Mouse (Mus musculus) megakaryocyte-erythroid progenitor cell, adult 5-6 weeks (primary cell): Measurements from ENCODE around the gene Ptprm. TPM values are rescaled to one million over a fixed set of nuclear protein-coding genes. Genes with fewer than 3 reads are reported as not detected.

Experiments
- ATAC-seq: replicated peaks from 2 replicates; pipeline ENCODE4 v1.8.0; 2016; ENCODE audit warnings: mild to moderate bottlenecking, inconsistent platforms; ENCODE audit not compliant: severe bottlenecking, poor library complexity, low FRiP score, low TSS enrichment
- total RNA-seq, 2 experiments: library from RNA; stranded (forward) in 1 of 2; stranded (reverse) in 1 of 2; fragments of 200-1000, 215-1000 nt in 1 of 2; fragments of >200 nt in 1 of 2; fragmentation: Nextera tagmentation in 1 of 2; gene quantifications; 2 replicates each; pipeline ENCODE4 v1.2.3; 2014 to 2017

The Ptprm gene
- total RNA-seq, 2 experiments from 2014 or later: not detected

- ATAC-seq: no peak
These were observed 241.6 kb downstream of the Ptprm start for GRCm38 (mm10) chr17:67112679-67113078.

GRCm38 (mm10) chr17:67106176-67106575 is 248.1 kb downstream of the Ptprm start:
- ATAC-seq: no peak

GRCm38 (mm10) chr17:67102051-67102450 is 252.2 kb downstream of the Ptprm start:
- ATAC-seq: no peak

GRCm38 (mm10) chr17:67090997-67091396 is 263.3 kb downstream of the Ptprm start:
- no peak for ATAC-seq

GRCm38 (mm10) chr17:67090153-67090552 is 264.1 kb downstream of the Ptprm start:
- ATAC-seq: no peak

- ATAC-seq: no peak
These were observed 264.6 kb downstream of the Ptprm start for GRCm38 (mm10) chr17:67089611-67090010.

- no peak for ATAC-seq
These were observed 266.7 kb downstream of the Ptprm start for GRCm38 (mm10) chr17:67087585-67087984.

- ATAC-seq: no peak
These were observed 267.4 kb downstream of the Ptprm start for GRCm38 (mm10) chr17:67086811-67087210.

- ATAC-seq: no peak
These were observed 269.8 kb downstream of the Ptprm start for GRCm38 (mm10) chr17:67084501-67084900.

- no peak for ATAC-seq
These were observed 270.2 kb downstream of the Ptprm start for GRCm38 (mm10) chr17:67084093-67084492.

- no peak for ATAC-seq
These were observed 274.7 kb downstream of the Ptprm start for GRCm38 (mm10) chr17:67079570-67079969.

- no peak for ATAC-seq
These were observed 280.7 kb downstream of the Ptprm start for GRCm38 (mm10) chr17:67073580-67073979.

GRCm38 (mm10) chr17:67073139-67073538 is 281.1 kb downstream of the Ptprm start:
- no peak for ATAC-seq

- ATAC-seq: no peak
These were observed 282.8 kb downstream of the Ptprm start for GRCm38 (mm10) chr17:67071231-67072009.

GRCm38 (mm10) chr17:67063611-67064010 is 290.6 kb downstream of the Ptprm start:
- ATAC-seq: no peak

GRCm38 (mm10) chr17:67055681-67056080 is 298.6 kb downstream of the Ptprm start:
- ATAC-seq: no peak

GRCm38 (mm10) chr17:67054202-67054601 is 300.1 kb downstream of the Ptprm start:
- ATAC-seq: no peak

GRCm38 (mm10) chr17:67052624-67053314 is 301.5 kb downstream of the Ptprm start:
- no peak for ATAC-seq

GRCm38 (mm10) chr17:67047697-67048096 is 306.6 kb downstream of the Ptprm start:
- no peak for ATAC-seq

GRCm38 (mm10) chr17:67038558-67038957 is 315.7 kb downstream of the Ptprm start:
- ATAC-seq: no peak

- no peak for ATAC-seq
These were observed 320.7 kb downstream of the Ptprm start for GRCm38 (mm10) chr17:67033547-67033946.
